Mouse (Mus musculus): ENCODE results near the gene Dpy19l3. TPM values are rescaled to one million over a fixed set of nuclear protein-coding genes. Genes with fewer than 3 reads are reported as not detected.

The Dpy19l3 gene
- polyA plus RNA-seq, 1 experiment from 2014 or later: 39.2 TPM

DNA sequence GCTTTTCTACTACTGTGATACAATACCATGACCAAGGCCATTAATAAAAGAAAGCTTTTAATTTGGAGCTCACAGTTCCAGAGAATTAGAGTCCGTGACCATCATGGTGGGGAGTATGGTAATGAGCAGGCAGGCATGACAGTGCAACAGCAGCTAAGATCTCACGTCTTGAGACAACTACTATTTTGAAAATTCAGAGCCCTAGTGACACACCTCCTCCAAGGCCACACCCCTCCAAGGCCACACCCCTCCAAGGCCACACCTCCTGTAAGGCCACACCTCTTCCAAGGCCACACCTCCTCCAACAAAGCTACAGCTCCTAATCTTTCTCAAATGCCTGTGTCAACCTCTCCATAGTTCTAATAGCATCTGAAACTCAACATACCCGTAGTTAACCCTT lies 105.2 kb downstream of the Dpy19l3 start:
- Histone ChIP-seq H3K4me1 (peaks cover 14% of the 10 kb centered on the region; the same call in 1 of the 2 replicates), H3K27me3 (no peaks in the 10 kb centered on the region), H3K27ac (replicated peaks) (no peak overlapping the region), H3K4me3 (no peak overlapping the region), H3K9ac (replicated peaks) (no peak overlapping the region), H3K36me3 (peaks cover 15% of the 10 kb centered on the region), H3K4me2 (replicated peaks) (no peak overlapping the region), H3K9me3 (no peaks in the 10 kb centered on the region)
- no peak for ATAC-seq (ENCODE audit: low FRiP score, low read depth)
- 44% methylated on average over 3 of the region's 3 CpGs for WGBS

DNA sequence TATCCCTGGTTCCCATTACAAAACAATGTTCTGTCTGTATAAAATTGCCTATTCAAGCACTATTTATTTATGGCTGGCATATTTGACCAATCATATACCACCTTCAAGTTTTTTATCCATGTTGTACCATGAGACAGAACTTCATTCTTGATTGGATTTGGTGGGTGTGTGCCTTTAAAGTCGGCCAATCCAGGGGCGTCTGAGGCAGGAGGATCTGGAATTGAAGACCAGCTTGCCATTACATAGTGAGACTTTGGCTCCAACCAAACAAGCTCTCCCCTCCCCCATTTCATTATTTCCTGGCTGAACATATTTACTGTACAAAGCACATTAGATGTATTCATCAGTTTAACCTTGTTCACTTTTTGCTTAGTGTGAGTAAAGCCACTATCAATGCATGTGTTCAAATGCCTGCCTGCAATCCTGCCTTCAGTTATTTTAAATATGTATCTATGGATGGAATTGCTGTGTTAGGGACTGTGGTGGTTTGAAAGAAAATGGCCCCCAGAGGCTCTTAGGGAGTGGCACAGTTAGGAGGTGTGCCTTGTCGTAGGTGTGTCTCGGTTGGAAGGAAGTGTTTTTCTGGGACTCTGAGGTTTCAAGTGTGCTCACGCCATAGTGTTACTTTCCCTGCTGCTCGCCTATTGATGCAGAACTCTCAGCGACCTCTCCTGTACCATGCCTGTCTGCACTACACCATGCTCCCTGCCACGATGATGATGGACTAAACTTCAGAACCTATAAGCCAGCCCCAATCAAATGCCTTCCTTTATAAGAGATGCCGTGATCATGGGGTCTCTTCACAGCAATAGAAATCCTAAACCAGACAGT lies 105.8 kb downstream of the Dpy19l3 start:
- peaks cover 21% of the 10 kb centered on the region for H3K36me3 ChIP-seq
- no peak overlapping the region for H3K4me2 ChIP-seq (replicated peaks)
- 73% methylated on average over 9 of the region's 9 CpGs for WGBS
- no peak overlapping the region for H3K4me3 ChIP-seq
- no peaks in the 10 kb centered on the region for H3K27me3 ChIP-seq
- H3K9me3 ChIP-seq: no peaks in the 10 kb centered on the region
- H3K9ac ChIP-seq (replicated peaks): no peak overlapping the region
- no peak overlapping the region for H3K27ac ChIP-seq (replicated peaks)
- H3K4me1 ChIP-seq: peaks cover 14% of the 10 kb centered on the region; the same call in 1 of the 2 replicates
- no peak for ATAC-seq (ENCODE audit: low FRiP score, low read depth)

DNA sequence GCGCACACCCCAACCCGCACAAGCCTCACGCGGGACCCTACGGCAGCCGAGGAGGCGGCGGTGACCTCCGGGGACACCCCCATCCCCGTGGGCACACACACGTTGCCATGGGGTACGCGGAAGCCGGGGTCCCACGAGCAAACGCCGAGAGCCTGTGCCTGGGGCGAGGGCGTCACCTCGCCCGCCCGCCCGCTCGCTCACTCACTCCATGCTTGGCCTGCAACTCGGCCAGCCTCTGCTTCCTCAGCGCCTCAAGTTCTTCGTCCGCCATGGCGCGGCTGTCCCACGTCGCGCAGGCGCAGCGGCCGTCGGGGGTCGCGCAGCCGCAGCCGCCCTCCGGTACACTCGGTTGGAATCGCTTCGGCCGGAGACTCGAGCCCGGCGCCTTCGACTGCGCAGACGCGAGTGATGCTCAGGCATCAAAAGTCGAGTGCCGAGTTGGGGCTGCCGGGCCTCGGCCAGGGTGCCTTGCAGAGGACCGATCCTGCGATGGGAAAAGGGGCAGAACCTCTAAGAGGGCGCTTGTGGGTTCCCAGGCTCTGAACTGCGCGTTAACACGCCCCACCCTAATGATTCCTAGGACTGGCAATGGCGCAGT lies 107.1 kb downstream of the Dpy19l3 start, which contains the start of gene Pdcd5:
Gene Pdcd5 (minus strand): TSS at position 421 of the 598 bp plus-strand sequence.
- WGBS: under 1% methylated on average over 64 of the region's 64 CpGs

DNA sequence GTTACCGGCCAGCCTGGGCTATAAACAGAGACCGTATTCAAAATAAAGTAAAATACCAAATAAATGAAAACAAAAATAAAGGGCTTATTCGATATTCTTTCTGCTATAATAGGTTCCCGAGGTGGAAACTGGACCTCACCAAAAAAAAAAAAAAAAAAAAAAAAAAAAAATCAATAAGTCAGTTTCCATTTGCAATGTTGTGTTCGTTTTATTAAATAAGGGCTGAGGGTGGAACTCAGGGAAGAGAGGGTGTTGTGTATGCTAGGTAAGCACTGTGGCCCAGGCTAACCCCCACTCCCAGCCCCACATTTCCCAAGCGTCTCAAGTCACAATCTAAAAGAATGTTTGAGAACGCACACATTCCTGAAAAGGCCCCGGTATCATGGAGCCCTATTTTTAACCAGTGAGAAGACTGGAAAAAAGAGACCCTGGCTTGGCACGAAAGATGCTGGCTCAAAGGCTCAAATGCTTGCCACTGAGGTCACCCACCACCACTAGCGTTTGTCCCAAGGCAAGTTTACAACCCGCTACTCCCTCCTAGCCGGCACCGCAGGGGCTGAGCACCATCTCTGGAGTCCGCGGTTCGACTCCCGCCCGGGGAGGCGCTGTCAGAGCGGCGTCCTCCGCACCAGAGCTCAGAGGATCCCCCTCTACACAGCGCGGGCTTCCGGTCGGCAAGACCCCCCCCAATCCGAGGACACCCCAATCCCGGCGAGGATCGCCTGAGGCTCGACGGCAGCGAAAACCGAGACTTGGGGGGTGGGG lies 107.8 kb downstream of the Dpy19l3 start:
- Histone ChIP-seq H3K9me3 (no peaks in the 10 kb centered on the region), H3K4me2 (replicated peaks) (peak overlapping the region; percentile 74), H3K27me3 (no peaks in the 10 kb centered on the region), H3K9ac (replicated peaks) (peak overlapping the region; percentile 91), H3K4me3 (peak overlapping the region; percentile 73), H3K27ac (replicated peaks) (peak overlapping the region; percentile 83), H3K36me3 (peaks cover 39% of the 10 kb centered on the region), H3K4me1 (peaks cover 14% of the 10 kb centered on the region; the same call in 1 of the 2 replicates)
- WGBS: 11% methylated on average over 34 of the region's 34 CpGs
- ATAC-seq (ENCODE audit: low FRiP score, low read depth): peak; percentile 43

More for the DNA sequence above, 107.1 kb downstream of the Dpy19l3 start, which contains the start of gene Pdcd5:
- Histone ChIP-seq H3K36me3 (peaks cover 32% of the 10 kb centered on the region), H3K9me3 (no peaks in the 10 kb centered on the region), H3K4me2 (replicated peaks) (peak within 1 kb of the TSS; percentile 74), H3K9ac (replicated peaks) (peak within 1 kb of the TSS; percentile 91), H3K4me3 (peak within 1 kb of the TSS; percentile 73), H3K27ac (replicated peaks) (peak within 1 kb of the TSS; percentile 83), H3K4me1 (peaks cover 14% of the 10 kb centered on the region; the same call in 1 of the 2 replicates), H3K27me3 (no peaks in the 10 kb centered on the region)
- peak; percentile 94 for ATAC-seq (ENCODE audit: low FRiP score, low read depth)

DNA sequence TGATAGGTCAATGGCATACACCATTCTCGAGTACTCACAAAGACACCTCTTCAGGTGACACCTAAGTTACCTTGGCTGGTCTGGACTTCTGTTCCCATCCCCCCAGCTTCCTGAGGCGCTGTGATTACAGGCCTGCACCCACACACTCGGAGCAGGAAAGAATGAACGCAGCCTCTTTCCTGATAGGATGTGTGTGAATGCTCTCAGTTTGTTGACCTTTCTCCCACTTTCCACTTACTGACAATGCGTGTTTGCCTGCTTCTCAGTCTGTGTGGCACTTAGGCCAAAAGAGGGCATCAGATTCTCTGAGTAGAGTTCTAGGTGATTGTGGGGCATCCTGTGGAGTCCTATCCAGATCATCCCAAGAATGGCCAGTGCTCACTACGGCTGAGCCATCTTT lies 114.2 kb downstream of the Dpy19l3 start:
- H3K4me2 ChIP-seq (replicated peaks): no peak overlapping the region
- no peak for ATAC-seq (ENCODE audit: low FRiP score, low read depth)
- H3K9me3 ChIP-seq: no peaks in the 10 kb centered on the region
- H3K27ac ChIP-seq (replicated peaks): no peak overlapping the region
- H3K27me3 ChIP-seq: no peaks in the 10 kb centered on the region
- no peak overlapping the region for H3K9ac ChIP-seq (replicated peaks)
- peaks cover 79% of the 10 kb centered on the region for H3K36me3 ChIP-seq
- no peaks in the 10 kb centered on the region for H3K4me1 ChIP-seq
- WGBS: 86% methylated on average over 6 of the region's 6 CpGs
- no peak overlapping the region for H3K4me3 ChIP-seq

DNA sequence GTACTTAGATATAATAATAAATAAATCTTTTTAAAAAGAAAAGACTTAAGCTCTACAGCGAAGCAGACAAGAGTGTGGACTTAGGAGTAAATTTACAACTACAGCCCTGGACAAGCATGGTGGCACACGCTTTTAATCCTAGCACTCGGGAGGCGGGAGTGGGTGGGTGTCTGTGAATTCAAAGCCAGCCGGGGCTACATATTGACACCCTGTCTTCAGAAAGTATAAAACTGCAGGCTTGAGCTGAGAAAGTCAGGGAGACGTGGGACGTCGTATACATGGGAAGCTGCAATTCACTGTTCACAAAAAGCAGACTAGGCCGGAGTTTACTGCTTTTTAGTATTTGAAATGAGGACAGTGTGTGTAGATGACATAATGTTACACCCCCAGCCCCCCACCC lies 117.4 kb downstream of the Dpy19l3 start:
- no peak for ATAC-seq (ENCODE audit: low FRiP score, low read depth)

DNA sequence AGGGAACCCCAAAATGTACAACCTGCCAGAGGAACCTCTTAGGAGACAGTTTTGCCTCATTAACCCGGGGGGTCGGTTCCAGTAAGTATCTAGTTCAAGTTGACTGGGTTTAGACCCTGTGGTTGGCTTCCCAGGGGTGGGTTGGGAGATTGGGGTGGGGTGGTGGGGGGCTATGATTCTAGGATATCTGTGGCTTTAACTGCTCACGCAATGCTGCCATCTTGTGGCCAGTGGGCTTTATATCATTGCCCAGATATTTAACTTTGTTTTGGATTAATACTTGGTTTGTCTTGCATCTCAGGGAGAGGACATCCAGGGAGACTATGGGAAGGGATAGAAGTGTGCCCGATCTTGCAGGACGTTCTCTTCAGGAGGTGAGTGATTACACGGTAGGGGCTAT lies 118.0 kb downstream of the Dpy19l3 start:
- Histone ChIP-seq H3K36me3 (peaks cover 58% of the 10 kb centered on the region), H3K4me1 (no peaks in the 10 kb centered on the region), H3K9ac (replicated peaks) (no peak overlapping the region), H3K27me3 (no peaks in the 10 kb centered on the region), H3K4me2 (replicated peaks) (no peak overlapping the region), H3K9me3 (no peaks in the 10 kb centered on the region), H3K4me3 (no peak overlapping the region), H3K27ac (replicated peaks) (no peak overlapping the region)
- WGBS: 76% methylated on average over 6 of the region's 6 CpGs
- no peak for ATAC-seq (ENCODE audit: low FRiP score, low read depth)

More for the DNA sequence above, 117.4 kb downstream of the Dpy19l3 start:
- Histone ChIP-seq H3K4me2 (replicated peaks) (no peak overlapping the region), H3K9ac (replicated peaks) (no peak overlapping the region), H3K27me3 (no peaks in the 10 kb centered on the region), H3K27ac (replicated peaks) (no peak overlapping the region), H3K9me3 (no peaks in the 10 kb centered on the region), H3K4me3 (no peak overlapping the region), H3K4me1 (no peaks in the 10 kb centered on the region), H3K36me3 (peaks cover 58% of the 10 kb centered on the region)
- 95% methylated on average over 9 of the region's 9 CpGs for WGBS

Other genes starting within 250 kb of the Dpy19l3 start
- gene Tdrd12, start 216.7 kb downstream of the Dpy19l3 start, polyA plus RNA-seq (2016; fragmentation: Nextera tagmentation; extraction: Ambion mirVana): 0.11 and 0.55 TPM in 2 replicates
- gene Nudt19, start 198.2 kb downstream of the Dpy19l3 start, polyA plus RNA-seq (2016; fragmentation: Nextera tagmentation; extraction: Ambion mirVana): 40.4 and 43.5 TPM in 2 replicates
- 0.11 and 0.26 TPM in 2 replicates for gene Rgs9bp, start 168.9 kb downstream of the Dpy19l3 start, polyA plus RNA-seq (2016; fragmentation: Nextera tagmentation; extraction: Ambion mirVana)
- 30.7 and 32.4 TPM in 2 replicates for gene Ankrd27, start 168.2 kb downstream of the Dpy19l3 start, polyA plus RNA-seq (2016; fragmentation: Nextera tagmentation; extraction: Ambion mirVana)
- gene Pdcd5, start 106.9 kb downstream of the Dpy19l3 start, polyA plus RNA-seq (2016; fragmentation: Nextera tagmentation; extraction: Ambion mirVana): 264 and 277 TPM in 2 replicates
- gene Zfp507, start 48.5 kb upstream of the Dpy19l3 start, polyA plus RNA-seq (2016; fragmentation: Nextera tagmentation; extraction: Ambion mirVana): 24.3 and 24.8 TPM in 2 replicates